Mouse (Mus musculus) gastrocnemius, postnatal 10 days (tissue): ENCODE data around the gene Mrpl50. TPM values are rescaled to one million over a fixed set of nuclear protein-coding genes. Genes with fewer than 3 reads are reported as not detected.

ENCODE experiments used
- DNase-seq: peaks from one replicate; pipeline ENCODE4 v3.0.0; 2021; ENCODE audit warnings: mixed read lengths
- long read RNA-seq, 2 experiments: library from polyadenylated mRNA; stranded (forward); transcript quantifications; one replicate each; pipeline ENCODE4 v2.0.0; 2021
- total RNA-seq, 2 experiments: library from RNA; stranded (reverse); gene quantifications; 2 replicates each; pipeline ENCODE4 v1.2.3; 2021

The Mrpl50 gene
- total RNA-seq = 10 to 100 TPM; 32.1 to 33.7 TPM
- long read RNA-seq, experiment 1, transcript Mrpl50-201 (2 exons, 2,114 nt) = major isoform, 120 of 121 reads
- long read RNA-seq, experiment 1, partial matches to known transcripts = 1 of 121 reads
- long read RNA-seq, experiment 1, other reads (novel, unspliced or antisense) = 0 of 121 reads
- long read RNA-seq, experiment 2, transcript Mrpl50-201 (2 exons, 2,114 nt) = major isoform, 131 of 131 reads
- long read RNA-seq, experiment 2, partial matches to known transcripts = 0 of 131 reads
- long read RNA-seq, experiment 2, other reads (novel, unspliced or antisense) = 0 of 131 reads

DNA sequence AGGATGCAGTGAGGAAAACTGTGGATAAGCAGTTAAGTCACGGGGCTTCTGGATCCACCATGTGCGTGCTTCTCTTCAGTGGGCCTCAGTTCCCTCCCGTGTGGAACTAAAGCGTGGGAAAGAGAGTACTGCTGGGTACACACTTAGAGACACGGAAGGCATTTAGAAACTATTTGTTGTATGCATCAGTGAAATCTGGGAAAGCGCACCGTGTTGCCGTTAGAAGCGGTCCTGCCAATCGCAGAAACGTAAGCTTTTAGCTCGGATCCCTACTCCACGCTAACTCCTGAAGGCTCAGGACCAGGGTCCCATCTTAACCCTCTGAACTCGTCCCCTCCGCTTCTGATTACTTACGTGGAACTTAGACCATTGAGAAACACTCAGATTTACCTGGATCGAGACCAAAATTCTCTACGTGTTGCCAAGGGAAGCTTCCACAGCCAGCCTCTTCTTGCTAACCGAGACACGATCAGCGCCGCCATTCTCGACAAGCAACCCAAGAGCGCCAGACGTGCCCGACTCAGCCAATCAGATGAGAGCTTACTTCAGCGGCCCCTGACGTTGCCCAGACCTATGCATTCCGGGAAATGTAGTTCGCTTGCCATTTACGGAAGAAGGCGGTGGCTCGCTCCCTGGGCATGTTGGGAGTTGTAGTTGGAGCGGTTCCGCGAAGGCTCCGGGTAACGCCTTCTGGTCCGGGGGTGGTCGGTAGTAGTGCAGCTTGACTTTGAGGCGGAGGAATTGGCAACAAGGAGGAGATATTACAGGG is at the start of gene Mrpl50, which contains the start of gene Zfp189:
Gene Mrpl50 (minus strand): TSS at position 522 of the 769 bp plus-strand sequence.
Gene Zfp189 (plus strand): TSS at position 605 of the 769 bp plus-strand sequence.
- peak; percentile 85 for DNase-seq

DNA sequence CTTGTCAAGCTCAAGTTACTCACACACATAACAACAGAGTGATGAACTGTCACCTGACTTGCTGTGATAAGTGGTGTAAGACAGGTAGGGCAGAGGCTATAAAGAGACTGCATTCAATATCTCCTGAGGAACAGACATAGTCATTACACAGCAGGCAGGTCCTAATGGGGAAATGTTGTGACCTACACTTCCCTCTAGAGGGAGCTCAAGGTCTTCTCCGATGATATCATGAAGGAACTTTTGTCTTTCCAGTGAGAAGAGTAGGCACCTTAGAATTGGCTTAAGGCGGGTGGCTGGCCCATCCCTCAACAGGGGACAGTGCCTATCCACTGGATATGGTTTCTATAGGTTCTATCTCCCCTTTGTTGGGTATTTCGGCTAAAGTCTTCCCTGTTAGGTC is 46.7 kb upstream of the Mrpl50 start:
- peak; percentile 21 for DNase-seq

GRCm38 (mm10) chr4:49559915-49560772 is 39.3 kb upstream of the Mrpl50 start:
- peak; percentile 48 for DNase-seq

DNA sequence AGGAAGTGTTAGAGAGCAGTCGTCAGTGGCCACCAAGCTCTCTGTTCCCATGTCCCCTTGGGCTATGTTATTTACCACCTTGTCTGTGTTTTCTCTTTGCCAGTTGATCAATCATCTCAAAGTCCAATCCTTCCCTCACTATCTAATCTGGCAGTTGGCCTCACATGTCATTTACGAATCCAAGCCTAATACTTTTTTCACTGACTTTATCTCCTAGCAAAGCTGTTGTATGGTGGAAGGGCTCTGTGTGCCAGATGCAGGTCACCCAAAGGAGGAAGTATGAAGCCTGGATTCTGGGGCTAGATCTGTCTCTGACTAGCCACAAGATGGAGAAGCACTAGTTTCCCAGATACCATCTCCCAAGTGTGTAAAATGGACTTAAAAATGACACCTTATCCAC is 37.3 kb upstream of the Mrpl50 start:
- no peak for DNase-seq

- no peak for DNase-seq
These were observed 36.5 kb upstream of the Mrpl50 start for GRCm38 (mm10) chr4:49557375-49557774.

- no peak for DNase-seq
These were observed 32.5 kb upstream of the Mrpl50 start for GRCm38 (mm10) chr4:49553380-49553779.

- DNase-seq = no peak
These were observed 28.5 kb upstream of the Mrpl50 start, which contains the start of gene Aldob for GRCm38 (mm10) chr4:49549383-49549782. Gene Aldob (minus strand): TSS chr4:49549546.

DNA sequence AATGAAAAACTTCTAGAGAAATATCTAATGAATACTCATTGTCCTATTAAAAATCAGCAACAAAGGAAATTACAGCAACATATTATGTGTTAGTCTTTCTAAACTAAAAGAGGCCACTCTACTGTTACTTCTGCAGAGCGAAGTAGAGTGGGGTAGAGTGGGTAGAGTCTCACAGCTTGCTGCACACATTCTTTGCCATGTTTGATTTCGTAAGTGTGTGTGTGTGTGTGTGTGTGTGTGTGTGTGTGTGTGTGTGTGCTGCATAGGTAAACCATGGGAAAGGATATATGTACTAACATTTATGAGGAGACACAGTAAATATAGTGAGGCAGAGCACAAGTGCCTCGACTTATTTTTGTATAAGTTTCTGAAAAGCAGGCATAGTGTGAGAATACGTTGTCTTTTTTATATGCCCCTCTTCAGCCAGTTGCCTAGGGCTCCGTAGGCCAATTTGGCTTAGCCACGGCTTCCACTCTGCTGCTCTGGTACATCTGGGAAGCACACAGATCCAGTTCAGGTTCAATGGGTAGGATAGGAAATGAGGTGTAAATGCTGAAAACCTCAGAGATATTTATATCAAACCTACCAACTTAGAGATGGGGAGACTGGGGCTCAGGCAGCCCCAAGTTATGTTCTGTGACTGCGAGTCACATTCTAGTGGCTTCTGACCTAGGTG is 26.8 kb upstream of the Mrpl50 start:
- no peak for DNase-seq

GRCm38 (mm10) chr4:49546873-49547543 is 26.1 kb upstream of the Mrpl50 start:
- no peak for DNase-seq

DNA sequence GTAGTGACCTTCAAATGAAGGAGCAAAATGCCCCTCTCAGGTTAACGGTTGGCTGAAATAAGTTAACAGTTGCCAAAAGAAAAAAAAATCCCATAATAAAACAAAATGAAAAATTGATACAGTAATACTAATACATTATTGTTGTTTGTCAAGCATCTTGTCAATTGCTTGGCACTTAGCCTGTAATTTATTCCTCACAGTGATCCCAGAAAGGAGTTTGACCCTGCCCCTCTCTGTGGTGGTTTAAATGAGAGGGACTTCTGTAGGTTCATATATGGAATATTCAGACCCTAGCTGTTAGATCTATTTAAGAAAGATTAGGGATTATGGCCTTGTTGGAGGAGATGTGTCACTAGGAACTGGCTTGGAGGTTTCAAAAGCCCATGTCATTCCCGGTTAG is 25.1 kb upstream of the Mrpl50 start:
- DNase-seq = no peak

DNA sequence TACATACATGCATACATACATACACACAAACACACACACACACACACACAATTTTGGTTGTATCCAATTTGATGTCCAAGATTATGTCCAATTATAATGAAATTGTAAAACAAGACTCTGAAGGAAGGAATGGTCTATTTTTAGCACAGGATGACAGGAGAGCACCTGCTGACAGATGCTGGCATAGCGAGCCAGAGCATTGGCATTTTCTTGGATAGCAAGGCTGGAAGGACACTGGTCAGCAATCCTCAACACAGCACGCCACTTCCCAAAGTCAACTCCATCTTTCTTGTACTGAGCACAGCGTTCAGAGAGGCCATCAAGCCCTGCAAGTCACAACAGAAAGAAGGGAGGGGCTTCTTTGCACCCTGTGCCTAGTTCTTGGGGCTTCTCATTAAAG is 20.1 kb upstream of the Mrpl50 start:
- no peak for DNase-seq

GRCm38 (mm10) chr4:49539665-49540064 is 18.8 kb upstream of the Mrpl50 start:
- no peak for DNase-seq

DNA sequence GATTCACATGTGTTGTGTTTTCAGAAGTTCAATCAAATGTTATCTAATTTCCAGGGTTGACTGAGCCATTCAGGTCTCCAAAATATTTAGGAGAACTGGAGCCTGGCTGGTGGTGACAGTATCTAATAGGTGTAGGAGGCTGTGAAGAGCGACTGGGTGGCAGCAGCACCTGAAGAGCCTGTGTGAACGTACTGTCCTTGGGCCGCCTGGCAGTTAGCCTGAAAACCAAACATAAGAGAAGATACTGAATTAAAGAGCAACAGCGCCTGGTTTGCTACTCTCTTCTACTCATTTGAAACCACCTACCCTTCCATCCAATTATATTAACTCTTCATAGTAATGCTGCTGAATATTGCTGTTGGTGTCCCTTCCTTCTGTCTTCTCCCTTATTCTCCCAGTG is 15.8 kb upstream of the Mrpl50 start:
- no peak for DNase-seq

- DNase-seq = no peak
These were observed 14.9 kb upstream of the Mrpl50 start for GRCm38 (mm10) chr4:49535675-49536294.

DNA sequence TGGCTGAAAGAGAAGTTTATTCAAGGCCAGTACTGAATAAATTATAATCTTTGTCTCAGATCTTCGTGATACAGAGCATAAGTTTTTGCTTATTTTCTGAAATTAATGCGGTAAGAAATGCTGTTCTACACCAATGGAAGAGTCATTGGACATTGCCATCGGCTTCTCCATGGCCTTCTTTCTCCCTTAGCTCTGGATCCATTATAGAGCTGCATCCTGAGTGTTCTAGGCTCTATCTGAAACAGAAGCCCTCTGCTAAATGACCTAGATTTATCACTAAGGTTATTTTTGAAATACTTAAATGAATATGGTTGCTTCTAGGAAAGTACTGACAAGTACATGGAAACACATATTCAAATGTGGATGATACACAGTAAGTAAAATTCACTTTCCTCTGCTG is 14.1 kb upstream of the Mrpl50 start:
- DNase-seq = no peak

DNA sequence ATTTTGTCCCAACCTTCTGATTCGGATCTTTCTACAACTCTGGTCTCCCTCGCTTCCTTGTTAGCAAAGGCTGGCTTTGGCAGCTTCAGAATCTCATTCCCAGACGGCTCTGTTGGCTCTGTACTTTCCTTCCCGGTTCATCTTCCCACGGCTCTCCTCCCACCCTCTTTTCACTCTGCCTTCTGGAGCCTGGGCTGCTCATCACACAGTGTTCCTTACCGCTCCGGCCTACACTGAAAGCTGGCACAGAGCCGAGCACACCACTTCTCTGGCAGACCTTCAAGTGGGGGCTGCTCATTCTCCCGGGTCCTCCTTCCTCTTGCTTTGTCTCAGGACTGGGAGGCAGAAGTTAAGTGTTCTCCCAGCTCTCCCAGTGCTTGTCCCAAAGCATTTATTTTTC is 1.7 kb upstream of the Mrpl50 start:
- DNase-seq = peak; percentile 18

DNA sequence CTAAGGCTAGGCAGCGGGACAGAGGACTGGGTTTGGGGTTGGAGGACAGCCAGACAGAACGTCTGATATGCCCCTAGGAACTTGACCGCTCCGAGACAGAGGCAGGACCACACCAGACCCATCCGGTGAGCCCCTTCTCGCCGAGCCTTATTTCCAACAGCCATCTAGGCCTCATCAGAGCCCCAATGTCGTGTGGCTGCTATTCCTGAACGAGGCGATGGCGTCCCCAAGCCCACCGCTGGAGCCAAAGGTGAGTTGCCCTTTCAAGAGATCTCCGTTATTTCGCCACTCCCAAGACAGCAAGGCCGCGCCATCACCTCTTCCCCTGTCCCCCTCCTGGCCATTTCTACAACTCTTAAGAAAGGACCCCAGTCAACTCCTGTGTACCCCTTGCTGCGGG is 453 bp upstream of the Mrpl50 start:
- no peak for DNase-seq

- no peak for DNase-seq
These were observed 1.4 kb downstream of the Mrpl50 start for GRCm38 (mm10) chr4:49519476-49519875.

- DNase-seq = no peak
These were observed 6.5 kb downstream of the Mrpl50 start for GRCm38 (mm10) chr4:49514441-49514840.

- DNase-seq = no peak
These were observed 8.3 kb downstream of the Mrpl50 start for GRCm38 (mm10) chr4:49512636-49513035.
